12 mouse cellular contexts compared by ENCODE assay signal in the genomic region with DNA sequence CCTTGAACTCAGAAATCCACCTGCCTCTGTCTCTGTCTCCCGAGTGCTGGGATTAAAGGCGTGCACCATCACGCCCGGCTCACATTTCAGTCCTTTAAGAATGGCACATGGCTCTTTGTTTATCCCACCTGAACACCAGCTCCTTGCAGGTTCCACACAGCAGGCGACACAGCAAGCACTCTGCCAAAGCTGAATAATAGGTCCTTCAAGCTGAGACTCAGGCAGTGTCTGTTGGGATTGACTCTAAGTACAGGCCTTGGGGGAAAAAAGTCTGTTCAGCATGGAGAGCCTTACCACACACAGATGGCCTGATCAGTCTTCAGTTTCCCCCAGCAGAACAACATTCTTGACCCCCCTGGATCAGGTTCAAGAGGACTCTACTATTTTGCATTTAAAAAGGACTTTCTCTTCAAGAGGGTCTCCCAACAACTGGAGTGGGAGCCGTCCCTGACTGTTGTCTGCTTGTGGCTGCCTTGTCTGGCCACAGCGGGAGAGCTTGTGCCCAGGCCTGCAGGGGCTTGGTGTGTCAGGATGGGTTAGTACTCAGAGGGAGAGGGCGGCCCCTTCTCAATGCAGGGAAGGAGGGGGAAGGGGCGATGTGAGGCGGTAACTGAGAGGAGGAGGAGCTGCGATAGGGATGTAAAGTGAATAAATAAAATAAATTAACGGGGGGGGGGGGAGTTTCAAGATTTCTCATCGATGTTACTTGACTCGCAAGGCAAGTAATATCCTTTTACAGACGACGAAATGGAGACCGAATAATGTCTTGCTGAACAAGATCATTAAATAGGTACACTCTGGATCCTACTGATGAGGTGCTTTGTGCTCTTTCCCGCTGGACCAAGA. TPM values are rescaled to one million over a fixed set of nuclear protein-coding genes. Genes with fewer than 3 reads are reported as not detected.
DNase-seq lines count a peak whose midpoint lies in the region; ATAC-seq lines count a peak whose summit lies in the region.
"Had no signal": no experiment of that assay in that cellular context is flagged by ENCODE, and none has a peak within 500 bp of the region (broad histone marks: within the 10 kb centered on the region; RNA-seq: fewer than 3 reads in every experiment).

No protein-coding gene starts in this region.

- peak overlapping the region; percentile 84 for H3K4me2 ChIP-seq in hindbrain, embryonic 12.5 days (replicated peaks)

- H3K4me3 ChIP-seq in hindbrain, embryonic 12.5 days, result 0 out of 2 replicates have a peak overlapping the region, but pooled peaks have one; percentile 41

- WGBS in hindbrain, embryonic 12.5 days, result 3% methylated on average over 18 of the region's 18 CpGs

- intact Hi-C loops in left cerebral cortex, postnatal 4 days (cut with DNase I), result loop anchor here (10.0 kb wide), 1 partner anchor 49 kb away; a partner anchor contains a TSS
- intact Hi-C loops in left cerebral cortex, postnatal 14 days (cut with DNase I), result loop anchor here (5.0 kb wide), 1 partner anchor 46 kb away; no protein-coding TSS in a partner anchor

- H3K27ac ChIP-seq in hindbrain, embryonic 12.5 days, result no peak overlapping the region

- DNase-seq in left cerebral cortex, postnatal 4 days, result peak; percentile 12
- no peak for DNase-seq in left cerebral cortex, postnatal 14 days (ENCODE audit: low spot score in 2 of 2)
- DNase-seq in embryo, embryonic 11 days, result peak; percentile 63
- DNase-seq in neural tube, embryonic 10.5 days (ENCODE audit: extremely low spot score, low spot score), result peak; percentile 40
- no peak for DNase-seq in T-cell, adult 2 months (ENCODE audit: low spot score)
- DNase-seq in urinary bladder, postnatal 25 days (ENCODE audit: low spot score), result no peak
- no peak for DNase-seq in cerebellum, adult 18-20 months
- DNase-seq: right cerebral cortex, adult 18-20 months had no signal

- peaks cover 38% of the 10 kb centered on the region for H3K4me1 ChIP-seq in hindbrain, embryonic 12.5 days

- ATAC-seq in hindbrain, embryonic 12.5 days (ENCODE audit: low FRiP score), result peak; percentile 24; the same call in 1 of the 2 replicates

- H3K36me3 ChIP-seq in hindbrain, embryonic 12.5 days, result no peaks in the 10 kb centered on the region

- H3K27me3 ChIP-seq in hindbrain, embryonic 12.5 days, result peaks cover 72% of the 10 kb centered on the region

- H3K9me3 ChIP-seq in hindbrain, embryonic 12.5 days (replicated peaks), result no peaks in the 10 kb centered on the region

- no peak overlapping the region for H3K9ac ChIP-seq in hindbrain, embryonic 12.5 days

RNA-seq across cellular contexts. Expression of a gene that starts 1.8 kb away (rescaled TPM):
- total RNA-seq in left cerebral cortex, postnatal 4 days (2021), result 1 to 10 TPM in 1 of 2 experiments, under 1 TPM in 1; 0.76 to 1.3 TPM
- total RNA-seq in left cerebral cortex, postnatal 14 days (2021), result 1 to 10 TPM; 1.1 to 2.1 TPM
- polyA plus RNA-seq in hindbrain, embryonic 12.5 days (2016; fragmentation: Nextera tagmentation; extraction: Ambion mirVana), result 2.8 and 3.7 TPM in 2 replicates

RNA-seq across cellular contexts. Expression of a gene that starts 7.8 kb away (rescaled TPM):
- total RNA-seq in left cerebral cortex, postnatal 4 days (2021), result under 1 TPM; 0.28 to 0.62 TPM
- total RNA-seq in left cerebral cortex, postnatal 14 days (2021), result under 1 TPM; 0.20 to 0.36 TPM
- 1.6 and 1.7 TPM in 2 replicates for polyA plus RNA-seq in hindbrain, embryonic 12.5 days (2016; fragmentation: Nextera tagmentation; extraction: Ambion mirVana)
- total RNA-seq: hematopoietic stem cell, adult 5-6 weeks had no signal

RNA-seq across cellular contexts. Expression of a gene that starts 49.1 kb away (rescaled TPM):
- 1 to 10 TPM in 1 of 2 experiments, under 1 TPM in 1; 0.83 to 1.0 TPM for total RNA-seq in left cerebral cortex, postnatal 4 days (2021)
- not detected for total RNA-seq in left cerebral cortex, postnatal 14 days (2021)
- 0.68 and 2.1 TPM in 2 replicates for polyA plus RNA-seq in hindbrain, embryonic 12.5 days (2016; fragmentation: Nextera tagmentation; extraction: Ambion mirVana)
- total RNA-seq: hematopoietic stem cell, adult 5-6 weeks; left cerebral cortex, adult 8-10 months had no signal
- polyA plus RNA-seq: urinary bladder, adult 2 months had no signal

RNA-seq across cellular contexts. Expression of a gene that starts 58.6 kb away (rescaled TPM):
- total RNA-seq in left cerebral cortex, postnatal 4 days (2021), result 10 to 100 TPM; 31.7 to 33.1 TPM
- 10 to 100 TPM; 21.8 to 21.9 TPM for total RNA-seq in left cerebral cortex, postnatal 14 days (2021)
- 37.1 and 38.1 TPM in 2 replicates for polyA plus RNA-seq in hindbrain, embryonic 12.5 days (2016; fragmentation: Nextera tagmentation; extraction: Ambion mirVana)

RNA-seq across cellular contexts. Expression of a gene that starts 58.6 kb away (rescaled TPM):
- total RNA-seq in left cerebral cortex, postnatal 4 days (2021), result 10 to 100 TPM; 44.1 to 47.5 TPM
- total RNA-seq in left cerebral cortex, postnatal 14 days (2021), result 10 to 100 TPM; 40.6 to 41.6 TPM
- polyA plus RNA-seq in hindbrain, embryonic 12.5 days (2016; fragmentation: Nextera tagmentation; extraction: Ambion mirVana), result 83.4 and 90.4 TPM in 2 replicates

Comparison
In these comparisons a context has a peak if more than half of its experiments do, and no peak if none do; other contexts are left out.
1. DNase-seq: peak in left cerebral cortex, postnatal 4 days (single experiment), embryo, embryonic 11 days (single experiment) and neural tube, embryonic 10.5 days (single experiment); none in left cerebral cortex, postnatal 14 days (0 of 2), T-cell, adult 2 months (single experiment), urinary bladder, postnatal 25 days (single experiment) and cerebellum, adult 18-20 months (0 of 2).